Mouse (Mus musculus) MEL (cell line): Measurements from ENCODE around the gene E4f1. TPM values are rescaled to one million over a fixed set of nuclear protein-coding genes. Genes with fewer than 3 reads are reported as not detected.

ENCODE experiments used
- DNase-seq: peaks from one replicate; pipeline ENCODE4 v3.0.0; 2011; ENCODE audit warnings: low read depth, low spot score
- H3K27ac ChIP-seq: 2 replicates; pipeline ENCODE4 v1.5.1; 2012; ENCODE audit warnings: low read depth, mild to moderate bottlenecking, control low read depth, low read length, moderate library complexity; ENCODE audit not compliant: control insufficient read depth
- H3K27me3 ChIP-seq, 2 experiments: fragments of 150-350 bp in 1 of 2; sonication (generic) in 1 of 2; 2 replicates each; pipeline ENCODE4 v1.6.1; 2012; ENCODE audit warnings: low read length in 2 of 2, mild to moderate bottlenecking in 2 of 2, improper control_type of control experiment in 1 of 2, moderate library complexity in 1 of 2; ENCODE audit not compliant: insufficient read depth in 2 of 2, control insufficient read depth in 1 of 2
- H3K36me3 ChIP-seq, 2 experiments: 2 replicates each; pipeline ENCODE4 v1.6.1; 2012 to 2014; ENCODE audit warnings: low read length in 2 of 2, improper control_type of control experiment in 1 of 2, inconsistent platforms in 1 of 2, mild to moderate bottlenecking in 1 of 2; ENCODE audit not compliant: insufficient read depth in 2 of 2, control insufficient read depth in 1 of 2
- H3K4me1 ChIP-seq, 2 experiments: fragments of 150-350 bp in 1 of 2; sonication (generic) in 1 of 2; 2 replicates each; pipeline ENCODE4 v1.6.1; 2012; ENCODE audit warnings: low read length in 2 of 2, improper control_type of control experiment in 1 of 2, mild to moderate bottlenecking in 1 of 2; ENCODE audit not compliant: insufficient read depth in 2 of 2, control insufficient read depth in 1 of 2
- H3K4me3 ChIP-seq, 2 experiments: fragments of 150-350 bp in 1 of 2; sonication (generic) in 1 of 2; 2 replicates each; pipeline ENCODE4 v1.5.1; 2012; ENCODE audit warnings: low read depth in 2 of 2, low read length in 2 of 2, mild to moderate bottlenecking in 2 of 2, moderate library complexity in 2 of 2, control low read depth in 1 of 2, improper control_type of control experiment in 1 of 2; ENCODE audit not compliant: control insufficient read depth in 1 of 2, insufficient read depth in 1 of 2
- H3K79me2 ChIP-seq: 2 replicates; pipeline ENCODE4 v1.6.1; 2012; ENCODE audit warnings: mild to moderate bottlenecking, low read length, moderate library complexity; ENCODE audit not compliant: control insufficient read depth, poor library complexity, insufficient read depth
- H3K9ac ChIP-seq: 2 replicates; pipeline ENCODE4 v1.6.1; 2012; ENCODE audit warnings: low read depth, mild to moderate bottlenecking, control low read depth, low read length, moderate library complexity; ENCODE audit not compliant: control insufficient read depth, poor library complexity, severe bottlenecking
- H3K9me3 ChIP-seq: fragments of 150-350 bp; sonication (generic); replicated peaks from 2 replicates; pipeline ENCODE4 v1.6.1; 2012; ENCODE audit warnings: mild to moderate bottlenecking, low read length, improper control_type of control experiment, moderate library complexity; ENCODE audit not compliant: insufficient read depth
- CHD1 ChIP-seq: IDR thresholded peaks from 2 replicates; pipeline ENCODE4 v1.6.1; 2012; ENCODE audit warnings: low read depth, mild to moderate bottlenecking, inconsistent platforms, low read length, improper control_type of control experiment
- CHD2 ChIP-seq: IDR thresholded peaks from 2 replicates; pipeline ENCODE4 v1.6.1; 2011; ENCODE audit warnings: low read length, improper control_type of control experiment
- E2F4 ChIP-seq: IDR thresholded peaks from 2 replicates; pipeline ENCODE4 v1.6.1; 2011; ENCODE audit warnings: low read depth, low read length, improper control_type of control experiment, borderline replicate concordance
- ELF1 ChIP-seq: IDR thresholded peaks from 2 replicates; pipeline ENCODE4 v1.6.1; 2014; ENCODE audit warnings: low read depth, mild to moderate bottlenecking, inconsistent platforms, low read length, improper control_type of control experiment, moderate library complexity
- GABPA ChIP-seq: IDR thresholded peaks from 2 replicates; pipeline ENCODE4 v1.6.1; 2012; ENCODE audit warnings: low read depth, mild to moderate bottlenecking, inconsistent platforms, low read length, improper control_type of control experiment, moderate library complexity
- HCFC1 ChIP-seq: IDR thresholded peaks from 2 replicates; pipeline ENCODE4 v1.6.1; 2012; ENCODE audit warnings: low read depth, mild to moderate bottlenecking, inconsistent platforms, low read length, improper control_type of control experiment, moderate library complexity
- JUND ChIP-seq: IDR thresholded peaks from 2 replicates; pipeline ENCODE4 v1.6.1; 2011; ENCODE audit warnings: low read depth, mild to moderate bottlenecking, improper control_type of control experiment, low read length
- MAFK ChIP-seq: IDR thresholded peaks from 2 replicates; pipeline ENCODE4 v1.6.1; 2011; ENCODE audit warnings: low read depth, mild to moderate bottlenecking, low read length, improper control_type of control experiment, borderline replicate concordance
- MEF2A ChIP-seq: IDR thresholded peaks from 2 replicates; pipeline ENCODE4 v1.6.1; 2014; ENCODE audit warnings: low read depth, mild to moderate bottlenecking, inconsistent platforms, low read length, improper control_type of control experiment; ENCODE audit not compliant: poor library complexity, insufficient replicate concordance, severe bottlenecking; ENCODE audit errors: extremely low read depth
- POLR2A ChIP-seq, 2 experiments: IDR thresholded peaks; 2 replicates each; pipeline ENCODE4 v1.6.1; 2011 to 2012; ENCODE audit warnings: low read length in 2 of 2, mild to moderate bottlenecking in 2 of 2, control low read depth in 1 of 2, improper control_type of control experiment in 1 of 2, low read depth in 1 of 2, moderate library complexity in 1 of 2; ENCODE audit not compliant: control insufficient read depth in 1 of 2, insufficient read depth in 1 of 2, poor library complexity in 1 of 2
- POLR2AphosphoS2 ChIP-seq: IDR thresholded peaks from 2 replicates; pipeline ENCODE4 v1.6.1; 2011; ENCODE audit warnings: low read length, improper control_type of control experiment
- POLR2AphosphoS5 ChIP-seq: IDR thresholded peaks from 2 replicates; pipeline ENCODE4 v1.6.1; 2012; ENCODE audit warnings: low read depth, borderline replicate concordance, mild to moderate bottlenecking, inconsistent platforms, low read length, moderate library complexity, mixed read lengths
- RCOR1 ChIP-seq: IDR thresholded peaks from 2 replicates; pipeline ENCODE4 v1.6.1; 2012; ENCODE audit warnings: low read depth, mild to moderate bottlenecking, inconsistent platforms, low read length, improper control_type of control experiment
- SIN3A ChIP-seq: IDR thresholded peaks from 2 replicates; pipeline ENCODE4 v1.6.1; 2012; ENCODE audit warnings: low read length, improper control_type of control experiment, inconsistent platforms
- TAL1 ChIP-seq: IDR thresholded peaks from 2 replicates; pipeline ENCODE4 v1.6.1; 2012; ENCODE audit warnings: mild to moderate bottlenecking, inconsistent platforms, low read length, moderate library complexity, mixed read lengths
- TCF12 ChIP-seq: IDR thresholded peaks from 2 replicates; pipeline ENCODE4 v1.6.1; 2014; ENCODE audit warnings: low read depth, mild to moderate bottlenecking, inconsistent platforms, low read length, improper control_type of control experiment, moderate library complexity
- UBTF ChIP-seq: IDR thresholded peaks from 2 replicates; pipeline ENCODE4 v1.6.1; 2012; ENCODE audit warnings: low read depth, mild to moderate bottlenecking, inconsistent platforms, low read length, improper control_type of control experiment, moderate library complexity, borderline replicate concordance; ENCODE audit not compliant: insufficient read depth
- USF1 ChIP-seq: IDR thresholded peaks from 2 replicates; pipeline ENCODE4 v1.6.1; 2014; ENCODE audit warnings: low read depth, mild to moderate bottlenecking, inconsistent platforms, low read length, improper control_type of control experiment, moderate library complexity
- ZC3H11A ChIP-seq: IDR thresholded peaks from 2 replicates; pipeline ENCODE4 v1.6.1; 2012; ENCODE audit warnings: low read depth, mild to moderate bottlenecking, inconsistent platforms, low read length, improper control_type of control experiment
- ZKSCAN1 ChIP-seq: IDR thresholded peaks from 2 replicates; pipeline ENCODE4 v1.6.1; 2012; ENCODE audit warnings: low read depth, mild to moderate bottlenecking, inconsistent platforms, low read length, improper control_type of control experiment, moderate library complexity
- ZNF384 ChIP-seq: IDR thresholded peaks from 2 replicates; pipeline ENCODE4 v1.6.1; 2012; ENCODE audit warnings: low read depth, mild to moderate bottlenecking, inconsistent platforms, low read length, improper control_type of control experiment
- polyA plus RNA-seq, 2 experiments: library from polyadenylated mRNA; stranded (reverse) in 1 of 2; unstranded in 1 of 2; fragments of >175 nt in 1 of 2; fragments of >200 nt in 1 of 2; gene quantifications; 2 replicates each; pipeline versions ENCODE4 v1.2.1 to v1.2.4; 2012; ENCODE audit warnings: low replicate concordance in 2 of 2, low read depth in 1 of 2; ENCODE audit not compliant: insufficient read length in 2 of 2, insufficient read depth in 1 of 2, missing spikeins in 1 of 2
- total RNA-seq: library from RNA; depleted of rRNA; stranded (reverse); fragments of 300-350 nt; gene quantifications from 2 replicates; pipeline ENCODE4 v1.2.3, GENCODE M21; 2012

E4f1 gene
- total and polyA plus RNA-seq, 3 experiments: 24.3 to 37.1 TPM; not detected in 1

DNA sequence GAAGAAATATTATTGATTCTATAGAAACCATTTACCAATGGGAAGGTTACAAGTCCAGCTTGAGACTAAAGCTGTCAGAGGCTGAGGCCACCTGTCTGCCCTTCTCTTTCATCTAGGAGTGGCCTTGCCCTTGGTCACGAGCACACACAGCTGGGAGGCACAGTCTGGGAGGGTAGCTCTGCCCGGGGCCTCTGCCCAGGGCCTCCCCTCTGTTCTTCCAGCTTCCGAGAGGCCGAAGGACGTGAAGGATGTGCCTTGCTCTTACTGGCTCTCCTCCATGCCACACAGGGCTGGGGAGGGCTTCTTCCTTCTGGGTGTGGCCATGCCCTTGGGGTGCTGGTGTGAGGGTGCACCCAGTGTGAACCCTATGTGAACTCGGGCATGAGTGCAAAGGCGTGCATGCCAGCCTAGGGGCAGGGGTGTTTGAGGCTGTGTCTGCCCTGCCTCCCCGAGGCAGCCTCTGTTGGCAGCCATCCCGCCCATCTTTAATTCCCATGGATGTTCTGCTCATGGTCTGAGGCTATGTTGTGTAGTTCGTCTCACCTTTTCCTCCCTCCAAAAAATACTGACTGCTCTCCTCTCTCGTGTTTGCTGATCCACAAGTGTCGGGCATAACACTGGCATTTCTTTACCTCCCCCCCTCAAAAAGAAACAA lies 37.8 kb upstream of the E4f1 start:
- TF ChIP-seq POLR2AphosphoS5 (no peak), ZNF384 (no peak), POLR2AphosphoS2 (no peak), ELF1 (no peak), CHD2 (no peak), GABPA (no peak), TAL1 (no peak), UBTF (no peak), JUND (no peak), TCF12 (no peak), ZKSCAN1 (no peak), HCFC1 (no peak), MAFK (no peak), CHD1 (no peak), ZC3H11A (no peak), POLR2A (IDR thresholded peaks at IDR 0.05; ENCODE audit: control insufficient read depth in 1 of 2, insufficient read depth in 1 of 2, low read depth in 1 of 2, low read length in 2 of 2, poor library complexity in 1 of 2) (no peak)
- H3K27ac ChIP-seq: no peak overlapping the region
- no peak for DNase-seq
- no peaks in the 10 kb centered on the region for H3K4me1 ChIP-seq
- no peaks in the 10 kb centered on the region for H3K9me3 ChIP-seq
- H3K79me2 ChIP-seq: no peaks in the 10 kb centered on the region
- no peaks in the 10 kb centered on the region; a peak in 1 of 4 replicates for H3K36me3 ChIP-seq
- no peak overlapping the region for H3K9ac ChIP-seq
- no peak overlapping the region for H3K4me3 ChIP-seq
- no peaks in the 10 kb centered on the region for H3K27me3 ChIP-seq

- no peaks in the 10 kb centered on the region for H3K4me1 ChIP-seq
- TF ChIP-seq TCF12: no peak
- TF ChIP-seq MAFK: no peak
- TF ChIP-seq MEF2A: no peak
- no peak for TF ChIP-seq POLR2AphosphoS2
- no peak for TF ChIP-seq USF1
- TF ChIP-seq RCOR1: no peak
- TF ChIP-seq E2F4: no peak
- TF ChIP-seq ZNF384: no peak
- no peak for TF ChIP-seq SIN3A
- TF ChIP-seq, all 39 proteins: peak for 0
- Histone ChIP-seq H3K27me3 (no peaks in the 10 kb centered on the region), H3K4me3 (no peak overlapping the region), H3K36me3 (no peaks in the 10 kb centered on the region; a peak in 1 of 4 replicates), H3K79me2 (no peaks in the 10 kb centered on the region), H3K9me3 (no peaks in the 10 kb centered on the region), H3K27ac (no peak overlapping the region), H3K9ac (no peak overlapping the region)
- DNase-seq: no peak
These were observed 37.1 kb upstream of the E4f1 start for GRCm38 (mm10) chr17:24507129-24507664.
